Mouse (Mus musculus) left cerebral cortex, adult 2 months (tissue): ENCODE data around the gene Znrf1. TPM values are rescaled to one million over a fixed set of nuclear protein-coding genes. Genes with fewer than 3 reads are reported as not detected.

ENCODE experiments used
- DNase-seq, 2 experiments: peaks; one replicate each; pipeline ENCODE4 v3.0.0; 2021 to 2022; ENCODE audit warnings: low spot score in 2 of 2, mixed read lengths in 1 of 2; ENCODE audit errors: extremely low spot score in 1 of 2
- H3K27ac ChIP-seq: fragments of 200-600 bp; 2 replicates; pipeline ENCODE4 v1.8.1; 2022
- H3K4me3 ChIP-seq: fragments of 200-600 bp; 2 replicates; pipeline ENCODE4 v1.8.1; 2022
- CTCF ChIP-seq: fragments of 200-600 bp; IDR thresholded peaks from 2 replicates; pipeline ENCODE4 v1.8.1; 2022; ENCODE audit warnings: antibody characterized with exemption, mild to moderate bottlenecking, moderate library complexity
- intact Hi-C: fragments of 180-260 bp; cut with DNase I; formaldehyde crosslinking; loops from one replicate; pipeline ENCODE4 v1.15.1; 2025
- total RNA-seq, 2 experiments: library from RNA; stranded (reverse); gene quantifications; 2 replicates each; pipeline ENCODE4 v1.2.3; 2021

The Znrf1 gene
- total RNA-seq, 2 experiments from 2014 or later, result 166 to 171 TPM

- intact Hi-C loops, result no loop called here
- no peak for DNase-seq
- TF ChIP-seq CTCF, result no peak
- Histone ChIP-seq H3K27ac (no peak overlapping the region), H3K4me3 (no peak overlapping the region)
These were observed 71.5 kb downstream of the Znrf1 start for GRCm38 (mm10) chr8:111607414-111607813.

- Histone ChIP-seq H3K4me3 (no peak overlapping the region), H3K27ac (0 out of 2 replicates have a peak overlapping the region, but pooled peaks have one; percentile 8)
- intact Hi-C loops, result no loop called here
- TF ChIP-seq CTCF, result no peak
- DNase-seq, result no peak
These were observed 77.3 kb downstream of the Znrf1 start for GRCm38 (mm10) chr8:111613181-111613580.

- no peak for TF ChIP-seq CTCF
- Histone ChIP-seq H3K4me3 (no peak overlapping the region), H3K27ac (no peak overlapping the region)
- DNase-seq, result no peak
- intact Hi-C loops, result no loop called here
These were observed 79.1 kb downstream of the Znrf1 start for GRCm38 (mm10) chr8:111614786-111615701.

GRCm38 (mm10) chr8:111617812-111618211, 81.9 kb downstream of the Znrf1 start:
- Histone ChIP-seq H3K27ac (no peak overlapping the region), H3K4me3 (no peak overlapping the region)
- intact Hi-C loops, result no loop called here
- TF ChIP-seq CTCF, result no peak
- DNase-seq, result no peak

GRCm38 (mm10) chr8:111618273-111618672, 82.4 kb downstream of the Znrf1 start:
- intact Hi-C loops, result no loop called here
- Histone ChIP-seq H3K4me3 (no peak overlapping the region), H3K27ac (no peak overlapping the region)
- no peak for DNase-seq
- TF ChIP-seq CTCF, result no peak

- no peak overlapping the region for H3K27ac ChIP-seq
- no peak overlapping the region for H3K4me3 ChIP-seq
- intact Hi-C loops, result no loop called here
- no peak for DNase-seq
- TF ChIP-seq CTCF, result no peak
These were observed 84.0 kb downstream of the Znrf1 start for GRCm38 (mm10) chr8:111619936-111620335.

- intact Hi-C loops, result no loop called here
- TF ChIP-seq CTCF, result no peak
- DNase-seq, result no peak
- H3K27ac ChIP-seq, result no peak overlapping the region
- H3K4me3 ChIP-seq, result no peak overlapping the region
These were observed 86.2 kb downstream of the Znrf1 start for GRCm38 (mm10) chr8:111622104-111622503.

- DNase-seq, result no peak
- TF ChIP-seq CTCF, result peak; percentile 1
- no peak overlapping the region for H3K27ac ChIP-seq
- no peak overlapping the region for H3K4me3 ChIP-seq
- intact Hi-C loops, result no loop called here
These were observed 86.7 kb downstream of the Znrf1 start for GRCm38 (mm10) chr8:111622553-111622952.

- H3K27ac ChIP-seq, result peak overlapping the region; percentile 83
- no peak for TF ChIP-seq CTCF
These were observed 88.4 kb downstream of the Znrf1 start for GRCm38 (mm10) chr8:111624081-111624852.

GRCm38 (mm10) chr8:111624853-111625221, 88.9 kb downstream of the Znrf1 start:
- no peak for TF ChIP-seq CTCF
- intact Hi-C loops, result no loop called here
- no peak overlapping the region for H3K4me3 ChIP-seq
- DNase-seq, result no peak
- H3K27ac ChIP-seq, result peak overlapping the region; percentile 83

More at GRCm38 (mm10) chr8:111624081-111624852, 88.4 kb downstream of the Znrf1 start:
- no peak overlapping the region for H3K4me3 ChIP-seq
- intact Hi-C loops, result no loop called here
- DNase-seq, result peak; percentile 47 to 60

GRCm38 (mm10) chr8:111625694-111626527, 90.0 kb downstream of the Znrf1 start:
- peak overlapping the region; percentile 86 for H3K27ac ChIP-seq
- H3K4me3 ChIP-seq, result no peak overlapping the region
- intact Hi-C loops, result loop anchor here (1.0 kb wide), 1 partner anchor 90 kb away; the partner anchor contains the start of gene Znrf1
- peak; percentile 82 for TF ChIP-seq CTCF
- DNase-seq, result peak; percentile 57 to 71
